Mouse (Mus musculus) heart, embryonic 11.5 days (tissue): ENCODE measurements around the gene Cradd. TPM values are rescaled to one million over a fixed set of nuclear protein-coding genes. Genes with fewer than 3 reads are reported as not detected.

Experiments used
- ATAC-seq: fragments of 200-750 bp; cut with Nextera tagmentation; replicated peaks from 2 replicates; pipeline ENCODE4 v1.8.0; 2017; ENCODE audit warnings: moderate library complexity; ENCODE audit not compliant: insufficient number of reproducible peaks, low FRiP score, low TSS enrichment
- H3K27ac ChIP-seq: fragments of 300-500 bp; sonication (generic); 2 replicates; pipeline ENCODE4 v1.5.1; 2014; ENCODE audit warnings: mild to moderate bottlenecking, low read depth, low read length
- H3K27me3 ChIP-seq: fragments of 300-500 bp; sonication (generic); 2 replicates; pipeline ENCODE4 v1.6.1; 2014; ENCODE audit warnings: mild to moderate bottlenecking, low read length, mixed read lengths; ENCODE audit not compliant: control insufficient read depth, insufficient read depth
- H3K36me3 ChIP-seq: fragments of 300-500 bp; sonication (generic); 2 replicates; pipeline ENCODE4 v1.6.1; 2014; ENCODE audit warnings: mild to moderate bottlenecking, low read length, moderate library complexity, mixed read lengths; ENCODE audit not compliant: control insufficient read depth, insufficient read depth
- H3K4me1 ChIP-seq: fragments of 300-500 bp; sonication (generic); 2 replicates; pipeline ENCODE4 v1.6.1; 2014; ENCODE audit warnings: low read length; ENCODE audit not compliant: control insufficient read depth, insufficient read depth
- H3K4me2 ChIP-seq: fragments of 300-500 bp; sonication (generic); 2 replicates; pipeline ENCODE4 v1.6.1; 2014; ENCODE audit warnings: mild to moderate bottlenecking, moderate library complexity
- H3K4me3 ChIP-seq: fragments of 300-500 bp; sonication (generic); 2 replicates; pipeline ENCODE4 v1.5.1; 2014; ENCODE audit warnings: low read depth, low read length
- H3K9ac ChIP-seq: fragments of 300-500 bp; sonication (generic); 2 replicates; pipeline ENCODE4 v1.6.1; 2014; ENCODE audit warnings: mild to moderate bottlenecking, low read depth, low read length, moderate library complexity
- H3K9me3 ChIP-seq: fragments of 300-500 bp; sonication (generic); replicated peaks from 2 replicates; pipeline ENCODE4 v1.6.1; 2016; ENCODE audit warnings: low read length; ENCODE audit not compliant: control insufficient read depth
- WGBS: fragments of 180-500 bp; shearing (Covaris S2); extraction: QIAGEN DNeasy Blood & Tissue Kit; methylation state at CpG from one replicate; pipeline ENCODE4 v1.1.7; 2014; ENCODE audit not compliant: insufficient replicate concordance; 5-methylcytosine and 5-hydroxymethylcytosine counted together
- polyA plus RNA-seq: library from polyadenylated mRNA; unstranded; fragments of >200 nt; fragmentation: Nextera tagmentation; extraction: Ambion mirVana; gene quantifications from 2 replicates; pipeline ENCODE4 v1.2.1, GENCODE M21; 2014

Gene Cradd
- polyA plus RNA-seq, 1 experiment from 2014 or later, result 10.6 TPM

DNA sequence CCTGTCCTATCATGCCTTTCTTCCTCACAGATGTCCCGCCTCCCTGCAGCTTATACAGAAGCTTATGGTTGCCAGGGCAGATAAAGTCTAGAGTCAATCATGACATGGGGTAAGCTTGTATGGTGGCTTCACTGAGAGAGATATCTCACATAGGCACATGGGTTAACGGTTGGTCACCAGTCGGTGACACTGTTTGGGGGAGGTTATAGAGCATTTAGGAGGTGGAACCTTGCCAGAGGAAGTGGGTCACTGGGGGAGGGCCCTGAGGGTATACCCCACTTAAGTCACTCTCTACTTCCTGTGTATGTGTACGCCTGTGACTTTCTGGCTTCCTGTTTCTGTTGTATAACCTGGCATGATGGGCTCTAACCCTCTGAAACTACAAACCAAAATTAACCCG, 128.2 kb downstream of the Cradd start:
- Histone ChIP-seq H3K27me3 (no peaks in the 10 kb centered on the region; the same call in 1 of the 2 replicates), H3K4me2 (no peak overlapping the region), H3K4me3 (no peak overlapping the region), H3K36me3 (no peaks in the 10 kb centered on the region), H3K9me3 (no peaks in the 10 kb centered on the region), H3K9ac (no peak overlapping the region), H3K4me1 (peaks cover 18% of the 10 kb centered on the region), H3K27ac (no peak overlapping the region)
- no peak for ATAC-seq
- WGBS, result 80% methylated on average over 5 of the region's 5 CpGs

- H3K4me3 ChIP-seq, result no peak overlapping the region
- 92% methylated on average over 4 of the region's 4 CpGs for WGBS
- no peak for ATAC-seq
- no peak overlapping the region for H3K9ac ChIP-seq
- H3K9me3 ChIP-seq, result no peaks in the 10 kb centered on the region
- no peaks in the 10 kb centered on the region; the same call in 1 of the 2 replicates for H3K27me3 ChIP-seq
- no peaks in the 10 kb centered on the region for H3K36me3 ChIP-seq
- no peak overlapping the region for H3K4me2 ChIP-seq
- H3K4me1 ChIP-seq, result peaks cover 18% of the 10 kb centered on the region
- H3K27ac ChIP-seq, result no peak overlapping the region
These were observed 129.2 kb downstream of the Cradd start for GRCm38 (mm10) chr10:95194776-95195175.

- 54% methylated on average over 11 of the region's 11 CpGs for WGBS
- H3K4me2 ChIP-seq, result peak overlapping the region; percentile 18
- no peaks in the 10 kb centered on the region for H3K9me3 ChIP-seq
- no peak overlapping the region for H3K4me3 ChIP-seq
- H3K27ac ChIP-seq, result peak overlapping the region; percentile 46; the same call in 1 of the 2 replicates
- H3K27me3 ChIP-seq, result no peaks in the 10 kb centered on the region
- H3K36me3 ChIP-seq, result no peaks in the 10 kb centered on the region
- H3K4me1 ChIP-seq, result peaks cover 18% of the 10 kb centered on the region
- H3K9ac ChIP-seq, result no peak overlapping the region
- ATAC-seq, result no peak
These were observed 130.1 kb downstream of the Cradd start for GRCm38 (mm10) chr10:95193875-95194281.

- no peak overlapping the region for H3K4me2 ChIP-seq
- no peak overlapping the region for H3K4me3 ChIP-seq
- H3K9me3 ChIP-seq, result no peaks in the 10 kb centered on the region
- 0 out of 2 replicates have a peak, but pooled peaks have one; percentile 35 for ATAC-seq
- H3K9ac ChIP-seq, result no peak overlapping the region
- H3K27me3 ChIP-seq, result no peaks in the 10 kb centered on the region
- 47% methylated on average over 3 of the region's 3 CpGs for WGBS
- no peaks in the 10 kb centered on the region for H3K36me3 ChIP-seq
- H3K27ac ChIP-seq, result peak overlapping the region; percentile 62
- H3K4me1 ChIP-seq, result peaks cover 15% of the 10 kb centered on the region
These were observed 132.1 kb downstream of the Cradd start for GRCm38 (mm10) chr10:95191881-95192280.

DNA sequence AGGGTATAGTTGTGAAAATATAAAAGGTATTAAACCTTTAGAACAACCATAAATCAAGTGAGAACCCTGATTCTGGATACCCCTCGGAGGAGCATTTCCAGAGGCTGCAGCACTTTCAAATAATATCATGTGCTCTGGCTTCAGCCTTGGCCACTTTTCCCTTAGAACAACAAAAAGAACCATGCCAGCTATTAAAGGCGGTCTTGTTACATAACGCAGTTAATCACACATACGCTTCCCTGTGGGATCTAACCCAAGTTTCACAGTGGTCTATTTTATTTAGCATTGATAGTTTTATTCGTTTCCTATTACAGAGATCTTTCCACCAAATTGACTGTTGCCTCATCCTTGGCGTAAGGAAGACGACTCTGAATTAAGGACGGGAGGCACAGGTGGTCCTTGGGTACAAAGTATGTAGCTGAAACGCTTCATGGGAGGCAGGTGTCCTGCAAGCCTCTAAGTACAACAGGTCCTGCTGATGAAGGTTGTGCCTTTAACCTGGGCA, 132.7 kb downstream of the Cradd start:
- no peak for ATAC-seq
- no peaks in the 10 kb centered on the region for H3K36me3 ChIP-seq
- no peak overlapping the region for H3K9ac ChIP-seq
- H3K4me1 ChIP-seq, result peaks cover 15% of the 10 kb centered on the region
- no peaks in the 10 kb centered on the region for H3K27me3 ChIP-seq
- WGBS, result 85% methylated on average over 9 of the region's 9 CpGs
- peak overlapping the region; percentile 62; the same call in 1 of the 2 replicates for H3K27ac ChIP-seq
- no peak overlapping the region for H3K4me2 ChIP-seq
- peaks cover 3% of the 10 kb centered on the region; the same call in 1 of the 2 replicates for H3K9me3 ChIP-seq
- no peak overlapping the region for H3K4me3 ChIP-seq

DNA sequence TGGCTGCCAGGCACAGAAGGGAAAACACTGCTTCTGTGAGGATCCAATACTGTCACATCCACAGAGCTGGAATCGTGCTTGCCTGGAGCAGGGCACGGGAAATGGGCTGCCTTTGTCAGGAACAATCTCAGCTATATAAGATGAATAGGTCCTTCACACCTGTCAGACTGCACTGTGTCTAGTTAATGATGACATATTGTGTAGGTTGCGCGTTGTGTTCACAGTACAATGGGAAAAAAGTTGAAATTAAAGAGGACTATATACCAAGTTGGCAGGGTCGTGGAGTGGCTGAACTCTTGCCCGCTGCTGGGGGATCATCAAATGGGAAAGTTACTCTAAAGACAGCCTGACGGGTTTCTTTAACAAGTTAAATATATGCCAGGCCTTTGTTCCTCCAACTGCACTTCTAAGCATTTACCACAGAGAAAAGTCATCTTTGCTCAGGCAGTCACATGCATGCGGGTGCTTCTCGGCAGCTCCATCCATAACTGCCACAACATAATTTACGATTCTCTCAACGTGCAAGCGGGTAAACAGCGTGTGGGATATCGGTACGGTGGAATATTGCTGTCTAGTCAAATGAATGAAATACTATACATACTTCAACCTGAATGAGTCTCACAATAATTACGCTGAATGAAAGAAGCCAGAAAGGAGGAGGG, 134.3 kb downstream of the Cradd start:
- Histone ChIP-seq H3K9ac (no peak overlapping the region), H3K4me3 (no peak overlapping the region), H3K27me3 (no peaks in the 10 kb centered on the region), H3K9me3 (peaks cover 3% of the 10 kb centered on the region; the same call in 1 of the 2 replicates), H3K4me2 (no peak overlapping the region), H3K36me3 (no peaks in the 10 kb centered on the region), H3K4me1 (peaks cover 15% of the 10 kb centered on the region), H3K27ac (no peak overlapping the region)
- no peak for ATAC-seq
- WGBS, result 86% methylated on average over 16 of the region's 16 CpGs

DNA sequence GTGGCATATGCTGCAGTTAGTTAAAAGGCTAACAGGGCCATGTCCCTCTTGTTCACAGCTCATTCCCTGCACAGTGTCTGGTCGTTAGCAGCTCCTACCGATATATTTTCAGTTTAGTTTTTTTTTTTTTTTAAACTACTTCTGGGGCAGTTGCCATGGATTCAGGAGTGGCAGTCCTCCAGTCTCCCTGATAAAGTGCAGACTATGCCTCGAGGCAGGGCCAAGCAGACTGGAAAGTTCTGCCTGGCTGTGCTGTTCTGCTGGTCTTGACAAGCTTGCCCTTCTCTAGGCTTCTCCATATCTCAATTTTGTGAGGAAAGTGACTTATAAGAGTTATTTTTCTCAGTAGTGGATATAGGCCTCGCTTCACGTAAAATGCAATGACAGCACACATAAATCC, 139.7 kb downstream of the Cradd start:
- H3K9me3 ChIP-seq, result peaks cover 3% of the 10 kb centered on the region; the same call in 1 of the 2 replicates
- WGBS, result 47% methylated on average over 5 of the region's 5 CpGs
- no peak overlapping the region for H3K4me3 ChIP-seq
- no peak for ATAC-seq
- no peak overlapping the region for H3K27ac ChIP-seq
- H3K36me3 ChIP-seq, result no peaks in the 10 kb centered on the region
- no peak overlapping the region for H3K4me2 ChIP-seq
- H3K9ac ChIP-seq, result no peak overlapping the region
- no peaks in the 10 kb centered on the region for H3K27me3 ChIP-seq
- H3K4me1 ChIP-seq, result no peaks in the 10 kb centered on the region

- Histone ChIP-seq H3K4me3 (no peak overlapping the region), H3K4me2 (no peak overlapping the region), H3K9me3 (peaks cover 3% of the 10 kb centered on the region; the same call in 1 of the 2 replicates), H3K27ac (no peak overlapping the region), H3K9ac (no peak overlapping the region), H3K27me3 (no peaks in the 10 kb centered on the region), H3K4me1 (no peaks in the 10 kb centered on the region), H3K36me3 (no peaks in the 10 kb centered on the region)
- WGBS, result 75% methylated on average over 4 of the region's 4 CpGs
- no peak for ATAC-seq
These were observed 140.9 kb downstream of the Cradd start for GRCm38 (mm10) chr10:95183051-95183450.

- no peaks in the 10 kb centered on the region for H3K36me3 ChIP-seq
- H3K9me3 ChIP-seq, result peaks cover 3% of the 10 kb centered on the region; the same call in 1 of the 2 replicates
- H3K27ac ChIP-seq, result no peak overlapping the region
- H3K27me3 ChIP-seq, result no peaks in the 10 kb centered on the region
- H3K9ac ChIP-seq, result no peak overlapping the region
- 87% methylated on average over 4 of the region's 4 CpGs for WGBS
- ATAC-seq, result no peak
- no peak overlapping the region for H3K4me3 ChIP-seq
- no peak overlapping the region for H3K4me2 ChIP-seq
- no peaks in the 10 kb centered on the region for H3K4me1 ChIP-seq
These were observed 141.5 kb downstream of the Cradd start for GRCm38 (mm10) chr10:95182405-95182804.
